Mouse (Mus musculus): ENCODE results near the gene Eif3i.

- TF ChIP-seq CTCF (IDR thresholded peaks at IDR 0.05; ENCODE audit: low read depth, low read length) (no peak), GATA1 (IDR thresholded peaks at IDR 0.05; ENCODE audit: borderline replicate concordance, low read length) (no peak), POLR2AphosphoS5 (IDR thresholded peaks at IDR 0.05; ENCODE audit: insufficient replicate concordance, low read depth, low read length) (no peak)
Measured at GRCm38 (mm10) chr4:129575171-129575844, 25.1 kb downstream of the Eif3i start.
